Mouse (Mus musculus) C2C12 (cell line): ENCODE results near the gene Syn1.

ENCODE experiments used
- CEBPB ChIP-seq: IDR thresholded peaks from one replicate; pipeline ENCODE4 v1.6.1; 2011; ENCODE audit warnings: low read depth, mild to moderate bottlenecking, control low read depth, moderate library complexity
- CTCF ChIP-seq: IDR thresholded peaks from one replicate; pipeline ENCODE4 v1.5.1; 2011; ENCODE audit not compliant: control insufficient read depth, insufficient read depth, insufficient read length
- FOSL1 ChIP-seq: IDR thresholded peaks from one replicate; pipeline ENCODE4 v1.8.0; 2011; ENCODE audit warnings: mild to moderate bottlenecking, low read length; ENCODE audit not compliant: poor library complexity, insufficient read depth, severe bottlenecking
- MAX ChIP-seq: IDR thresholded peaks from one replicate; pipeline ENCODE4 v1.6.1; 2011; ENCODE audit warnings: mild to moderate bottlenecking, control low read depth
- USF1 ChIP-seq: IDR thresholded peaks from one replicate; pipeline ENCODE4 v1.6.1; 2011; ENCODE audit warnings: low read depth, mild to moderate bottlenecking, control low read depth, moderate library complexity

DNA sequence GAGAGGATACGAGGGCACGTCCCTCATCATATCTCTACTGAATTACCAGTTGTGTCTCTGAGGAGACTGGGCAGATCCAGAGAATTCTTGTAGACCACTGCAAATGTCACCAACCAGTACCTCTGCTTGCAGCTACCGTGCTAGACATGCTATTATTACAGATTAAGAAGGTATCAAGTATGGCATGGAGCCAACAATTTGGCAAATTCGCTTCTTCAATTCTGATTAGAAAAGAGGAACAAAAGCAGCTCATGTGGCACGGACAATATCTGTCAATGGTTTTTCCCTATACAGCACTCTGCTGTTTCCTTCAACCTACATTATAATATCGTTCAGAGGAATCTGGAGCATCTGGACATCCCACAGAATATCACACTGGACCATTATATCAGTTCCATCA, 7.1 kb downstream of the Syn1 start:
- TF ChIP-seq CTCF (no peak), MAX (no peak), CEBPB (no peak), USF1 (no peak), FOSL1 (no peak)
